Mouse (Mus musculus) embryonic fibroblast, embryonic 13.5 days (primary cell): ENCODE results near the gene D10Jhu81e. TPM values are rescaled to one million over a fixed set of nuclear protein-coding genes. Genes with fewer than 3 reads are reported as not detected.
"Not testable (repeated sequence)": the region's sequence is repeated elsewhere in the genome, so short reads cannot be mapped to it uniquely, and the experiment has no call there.

Experiments
- H3K27ac ChIP-seq: 2 replicates; pipeline ENCODE4 v1.5.1; 2012; ENCODE audit warnings: low read length, control low read depth, inconsistent platforms; ENCODE audit not compliant: insufficient read depth
- H3K4me1 ChIP-seq: 2 replicates; pipeline ENCODE4 v1.6.1; 2011; ENCODE audit warnings: low read length; ENCODE audit not compliant: control insufficient read depth, insufficient read depth
- H3K4me3 ChIP-seq: 2 replicates; pipeline ENCODE4 v1.5.1; 2011; ENCODE audit warnings: mild to moderate bottlenecking, control low read depth, low read length; ENCODE audit not compliant: insufficient read depth
- CTCF ChIP-seq: IDR thresholded peaks from 2 replicates; pipeline ENCODE4 v1.5.1; 2011; ENCODE audit warnings: mild to moderate bottlenecking, control low read depth, low read length, moderate library complexity, borderline replicate concordance; ENCODE audit not compliant: insufficient read depth
- POLR2A ChIP-seq: IDR thresholded peaks from 2 replicates; pipeline ENCODE4 v1.6.1; 2011; ENCODE audit warnings: low read depth, mild to moderate bottlenecking, control low read depth, low read length, moderate library complexity
- polyA plus RNA-seq: library from polyadenylated mRNA; stranded (reverse); fragments of >200 nt; gene quantifications from 2 replicates; pipeline ENCODE4 v1.2.4, GENCODE M21; 2011; ENCODE audit warnings: low read depth; ENCODE audit not compliant: missing spikeins, insufficient read length

The D10Jhu81e gene
- polyA plus RNA-seq, 1 experiment = 28.8 TPM

DNA sequence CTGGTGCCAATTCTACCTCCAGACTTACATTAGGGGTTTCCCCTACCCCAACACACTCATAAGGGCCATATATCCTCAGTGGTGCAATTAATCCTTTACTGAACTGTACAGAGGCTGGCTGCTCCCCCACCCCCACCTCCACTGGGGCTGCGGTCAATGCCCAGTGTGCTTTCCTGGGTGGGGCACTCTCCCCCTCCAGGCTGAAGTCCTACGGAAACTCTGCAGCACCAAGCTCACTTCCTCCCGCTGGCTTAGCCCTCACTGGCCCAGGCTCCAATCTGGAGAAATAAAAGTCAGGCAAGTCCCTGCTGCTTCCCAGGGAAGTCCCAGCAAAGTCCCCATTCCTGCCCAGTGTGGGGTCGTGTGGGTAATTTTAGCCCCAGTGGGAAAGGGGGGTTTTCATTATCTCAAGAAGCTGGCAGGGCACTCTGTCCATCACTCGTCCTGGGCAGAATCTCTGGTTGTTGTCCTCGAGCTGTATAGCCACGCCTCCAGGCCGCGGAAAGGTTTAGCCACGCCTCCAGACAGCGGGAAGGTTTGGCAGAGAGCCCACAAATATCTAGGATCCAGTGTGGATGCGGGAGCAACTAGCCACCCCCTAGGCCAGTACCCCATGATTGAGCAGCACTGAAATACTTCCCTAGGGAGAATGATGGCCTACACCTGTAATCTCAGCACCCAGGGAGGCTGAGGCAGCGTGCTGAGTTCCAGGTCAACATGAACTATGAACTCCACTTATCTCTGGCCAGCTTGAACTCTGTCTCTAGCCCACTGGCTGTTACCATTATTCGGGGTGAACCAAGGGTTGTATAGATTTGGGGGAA, 34.4 kb downstream of the D10Jhu81e start:
- no peak overlapping the region for H3K4me3 ChIP-seq
- H3K4me1 ChIP-seq = no peaks in the 10 kb centered on the region
- H3K27ac ChIP-seq = no peak overlapping the region
- TF ChIP-seq POLR2A (no peak), CTCF (no peak)

DNA sequence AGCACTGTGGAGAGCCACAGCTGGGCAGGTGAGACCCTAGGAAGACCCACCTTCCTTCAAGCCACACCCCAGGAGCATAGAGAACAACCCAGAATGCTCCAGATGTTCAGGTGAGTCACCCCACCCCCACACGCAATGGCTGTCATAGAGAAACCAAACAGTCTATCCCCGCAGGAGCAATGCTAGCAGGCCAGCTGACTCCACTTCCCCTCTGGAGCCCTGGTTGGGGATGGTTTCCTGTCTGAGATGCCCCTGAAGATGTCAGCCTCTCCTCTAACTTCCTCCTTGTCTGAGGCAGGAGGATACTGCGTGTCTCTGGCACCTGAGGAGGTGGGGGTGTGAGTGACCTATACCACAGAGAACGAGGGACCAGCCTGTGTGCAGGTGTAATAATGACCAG, 35.2 kb downstream of the D10Jhu81e start:
- no peak overlapping the region for H3K27ac ChIP-seq
- TF ChIP-seq CTCF (no peak), POLR2A (no peak)
- no peaks in the 10 kb centered on the region for H3K4me1 ChIP-seq
- no peak overlapping the region for H3K4me3 ChIP-seq

DNA sequence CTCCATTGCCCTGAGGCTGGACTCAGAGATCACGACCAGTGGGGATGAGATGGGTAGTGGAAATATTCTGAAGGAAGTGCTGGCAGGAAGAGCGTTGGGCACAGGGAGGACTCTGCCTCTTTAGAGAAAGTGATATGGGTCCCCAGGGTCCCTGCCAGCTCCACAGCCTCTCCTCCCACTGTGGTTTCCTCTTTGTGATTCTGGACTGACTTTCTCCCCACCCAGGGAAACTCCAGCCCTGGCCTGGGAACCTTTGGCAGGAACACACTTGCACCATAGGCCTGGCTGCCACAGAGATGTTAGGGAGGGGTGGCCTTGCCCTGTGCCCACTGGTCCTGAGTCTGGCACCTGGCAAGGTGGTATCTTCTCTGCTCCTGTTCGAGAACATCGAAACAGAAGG, 39.6 kb downstream of the D10Jhu81e start:
- no peak for TF ChIP-seq CTCF
- no peak for TF ChIP-seq POLR2A
- Histone ChIP-seq H3K4me3 (no peak overlapping the region), H3K27ac (no peak overlapping the region), H3K4me1 (no peaks in the 10 kb centered on the region)

DNA sequence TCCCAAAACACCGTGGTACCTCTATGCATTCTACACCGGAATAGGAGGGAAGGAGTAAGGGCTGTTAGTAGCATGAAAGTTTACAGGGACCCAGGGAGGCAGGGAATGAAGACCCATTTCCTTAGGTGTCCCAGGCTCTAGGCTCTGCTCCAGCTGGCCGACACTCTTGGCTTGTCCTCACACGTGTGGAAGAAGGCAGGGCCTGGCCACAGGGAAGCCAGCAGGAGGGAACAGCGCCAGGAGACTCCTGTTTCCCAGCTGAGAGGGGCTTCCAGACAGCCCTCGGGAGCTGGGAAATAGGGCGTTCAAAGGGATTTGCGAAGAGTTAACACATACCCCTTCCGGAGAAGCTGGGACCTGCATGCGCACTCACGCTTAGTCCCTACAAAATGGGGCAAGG, 40.2 kb downstream of the D10Jhu81e start:
- no peak overlapping the region for H3K4me3 ChIP-seq
- TF ChIP-seq POLR2A (no peak), CTCF (no peak)
- no peaks in the 10 kb centered on the region for H3K4me1 ChIP-seq
- no peak overlapping the region for H3K27ac ChIP-seq

DNA sequence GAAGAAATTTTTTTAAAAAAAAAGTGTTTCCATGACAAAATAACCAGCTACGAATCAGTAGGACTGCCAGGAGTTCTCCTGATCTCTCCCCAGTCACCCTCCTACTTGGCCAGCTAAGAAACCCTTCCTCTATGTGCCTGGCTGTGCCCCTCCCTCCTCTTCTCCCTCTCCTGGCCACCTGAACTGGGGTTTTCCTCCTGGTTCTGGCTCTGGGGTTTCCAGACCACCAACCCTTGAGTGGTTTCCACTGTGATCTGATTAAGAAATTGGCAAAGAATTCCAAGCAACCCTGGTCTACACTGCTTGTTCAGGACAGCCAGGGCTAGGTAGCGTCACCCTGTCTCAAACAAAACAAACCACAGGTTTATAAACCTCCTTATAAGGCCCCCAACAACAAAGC, 40.9 kb downstream of the D10Jhu81e start:
- no peak overlapping the region for H3K27ac ChIP-seq

DNA sequence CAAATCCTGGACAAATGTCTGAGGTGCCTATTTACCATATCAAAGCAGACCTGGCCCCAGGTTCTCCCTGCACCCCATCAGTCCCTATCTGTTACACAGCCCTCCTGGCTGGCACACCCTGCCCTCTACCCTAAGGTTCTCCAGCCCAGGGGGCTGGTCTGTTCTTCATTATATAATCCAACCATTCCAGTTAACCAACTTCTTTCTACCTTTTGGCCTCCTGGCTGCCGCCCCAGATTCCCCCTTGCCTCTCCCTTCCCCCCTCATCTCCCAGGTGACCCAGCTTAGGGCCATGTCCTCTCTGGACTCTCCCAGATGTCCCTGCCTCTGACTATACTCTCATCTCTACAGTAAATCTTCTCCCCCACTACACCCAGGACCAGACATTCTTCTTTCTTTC, 41.7 kb downstream of the D10Jhu81e start:
- no peaks in the 10 kb centered on the region for H3K4me1 ChIP-seq
- TF ChIP-seq POLR2A (no peak), CTCF (no peak)
- H3K27ac ChIP-seq = no peak overlapping the region
- no peak overlapping the region for H3K4me3 ChIP-seq

More for the DNA sequence above, 40.9 kb downstream of the D10Jhu81e start:
- no peak overlapping the region for H3K4me3 ChIP-seq
- TF ChIP-seq CTCF (no peak), POLR2A (no peak)
- no peaks in the 10 kb centered on the region for H3K4me1 ChIP-seq

DNA sequence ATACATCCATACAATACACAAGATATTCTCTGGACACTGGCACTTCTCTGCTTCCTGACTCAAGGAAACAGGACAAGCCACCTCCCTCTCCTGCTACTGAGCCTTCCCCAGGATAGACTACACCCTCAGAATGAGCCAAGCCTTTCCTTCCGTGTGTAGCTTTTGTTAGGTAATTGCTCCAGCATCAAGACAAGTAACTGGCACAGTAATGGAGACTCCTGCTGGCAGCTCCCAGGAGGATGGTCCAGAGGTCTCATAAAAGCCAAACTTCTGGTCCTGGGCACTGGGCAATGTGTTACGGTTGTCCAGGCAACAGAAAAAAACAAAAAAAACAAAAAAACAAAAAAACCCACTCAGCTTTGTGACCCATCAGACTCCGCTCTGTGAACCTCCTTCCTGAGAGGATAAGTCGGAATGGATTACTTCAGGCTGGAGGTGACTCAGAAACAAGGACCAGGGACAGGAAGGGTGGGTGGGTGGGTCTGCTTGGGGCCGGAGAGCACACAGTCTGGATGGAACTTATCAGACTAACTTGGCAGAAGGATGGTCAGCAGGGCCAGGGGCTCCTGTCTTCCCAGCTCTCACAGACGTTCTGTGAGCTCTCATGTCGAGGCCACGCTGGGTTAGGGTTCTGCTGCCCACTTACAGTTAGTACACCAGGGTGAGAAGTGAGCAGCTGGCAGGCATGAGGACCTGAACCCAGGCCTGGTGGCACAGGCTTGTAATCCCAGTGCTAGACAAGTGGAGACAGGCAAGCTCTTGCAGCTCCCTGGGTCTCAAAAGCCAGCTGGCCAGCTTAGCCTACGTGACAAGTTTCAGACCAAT, 42.3 kb downstream of the D10Jhu81e start:
- Histone ChIP-seq H3K27ac (no peak overlapping the region), H3K4me1 (no peaks in the 10 kb centered on the region), H3K4me3 (no peak overlapping the region)
- TF ChIP-seq POLR2A (no peak), CTCF (no peak)

DNA sequence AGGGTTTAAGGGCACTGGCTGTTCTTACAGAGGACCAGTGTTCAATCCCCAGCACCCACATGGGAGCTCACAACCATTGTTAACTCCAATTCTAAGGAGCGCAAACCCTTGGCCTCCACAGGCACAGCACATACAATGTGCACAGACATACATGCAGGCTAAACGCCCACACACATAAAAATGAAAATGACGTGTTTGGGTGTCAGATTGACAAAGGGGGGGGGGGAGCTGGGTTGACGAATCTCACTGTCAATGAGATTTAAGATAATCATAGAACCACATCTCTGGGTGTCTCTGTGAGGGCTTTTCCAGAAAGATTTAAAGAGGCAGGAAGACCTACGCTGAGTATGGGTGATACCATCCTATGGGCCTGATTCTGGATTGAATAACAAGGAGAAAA, 43.3 kb downstream of the D10Jhu81e start:
- no peak overlapping the region for H3K4me3 ChIP-seq
- H3K4me1 ChIP-seq = no peaks in the 10 kb centered on the region
- no peak overlapping the region for H3K27ac ChIP-seq
- TF ChIP-seq CTCF = no peak
- no peak for TF ChIP-seq POLR2A

DNA sequence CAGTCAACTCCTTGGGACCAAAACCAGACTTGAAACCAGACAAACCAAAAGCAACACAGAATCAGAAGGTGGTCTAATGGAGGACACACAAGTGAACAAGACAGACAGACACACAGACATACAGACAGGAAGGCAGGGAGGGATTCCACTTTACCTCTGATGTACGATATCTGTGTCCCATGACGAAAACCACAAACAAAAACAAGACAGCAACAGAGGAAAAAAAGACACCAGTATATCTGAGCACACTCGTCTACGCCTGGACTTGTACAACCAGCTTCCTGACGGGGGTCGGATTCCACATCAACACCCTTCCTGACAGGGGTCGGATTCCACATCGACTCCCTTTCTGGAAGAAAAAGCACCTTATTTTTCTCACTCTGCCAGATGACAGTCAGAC, 44.5 kb downstream of the D10Jhu81e start:
- not testable (repeated sequence) for H3K4me1 ChIP-seq, H3K27ac ChIP-seq, H3K4me3 ChIP-seq

DNA sequence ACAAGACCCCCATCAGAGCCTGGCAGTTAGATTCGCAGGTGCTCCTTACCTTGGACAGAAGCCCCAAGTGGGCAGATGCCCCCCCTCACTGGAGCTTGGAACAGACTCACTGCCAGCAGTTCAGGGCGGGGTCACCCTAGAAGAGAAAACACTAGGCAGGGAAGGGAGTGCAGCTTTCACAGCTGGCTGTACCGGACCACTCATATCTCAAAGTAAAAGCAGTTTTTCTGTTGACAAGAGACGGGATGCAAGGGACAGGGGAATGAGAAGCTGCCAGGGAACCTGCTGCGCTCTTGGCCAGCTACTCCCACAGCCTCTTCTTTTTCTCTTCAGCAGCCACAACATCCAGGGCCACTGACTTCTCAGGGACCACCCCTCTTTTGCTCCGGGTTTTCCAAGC, 45.4 kb downstream of the D10Jhu81e start:
- H3K4me1 ChIP-seq, H3K27ac ChIP-seq, H3K4me3 ChIP-seq: not testable (repeated sequence)
